ENCODE assay signal across 9 mouse cellular contexts in genomic region chr12:3841121-3841520, GRCm38 (mm10). TPM values are rescaled to one million over a fixed set of nuclear protein-coding genes. Genes with fewer than 3 reads are reported as not detected.
DNase-seq lines count a peak whose midpoint lies in the region; TF ChIP-seq lines count a peak whose summit lies in the region.
"Had no signal": no experiment of that assay in that cellular context is flagged by ENCODE, and none has a peak within 500 bp of the region (broad histone marks: within the 10 kb centered on the region; RNA-seq: fewer than 3 reads in every experiment).

No protein-coding gene starts in this region.

- peak overlapping the region; percentile 55; the same call in 1 of the 2 replicates for H3K27ac ChIP-seq in left cerebral cortex, adult 2 months

- intact Hi-C loops in left cerebral cortex, adult 2 months (cut with DNase I), result no loop called here
- intact Hi-C loops in left cerebral cortex, postnatal 10 days (cut with DNase I), result loop anchor here (5.0 kb wide), 1 partner anchor 34 kb away; the partner anchor contains the start of gene Dnmt3a
- intact Hi-C loops in heart, postnatal 10 days (cut with DNase I), result no loop called here

- peak; percentile 78 for DNase-seq in adrenal gland, postnatal 10 days
- DNase-seq in adrenal gland, adult 8-10 months, result no peak
- DNase-seq in left cerebral cortex, adult 2 months (ENCODE audit: extremely low spot score in 1 of 2, low spot score in 2 of 2), result no peak
- no peak for DNase-seq in left cerebral cortex, postnatal 10 days (ENCODE audit: extremely low spot score in 1 of 2, low spot score in 2 of 2)
- peak; percentile 86 for DNase-seq in cerebellum, adult 11 months
- DNase-seq in heart, postnatal 10 days, result peak; percentile 71 to 77
- DNase-seq in right cerebral cortex, postnatal 36 days (ENCODE audit: low spot score in 2 of 2), result no peak
- no peak for DNase-seq in retina, embryonic 14.5 days (ENCODE audit: low spot score)

- no peak overlapping the region for H3K4me3 ChIP-seq in left cerebral cortex, adult 2 months
- H3K4me3 ChIP-seq: megakaryocyte, embryonic 14.5 days had no signal

- no peak for TF ChIP-seq CTCF in left cerebral cortex, adult 2 months (IDR thresholded peaks at IDR 0.05)

RNA-seq across cellular contexts. Expression of gene Dnmt3a, which starts 35.3 kb away (rescaled TPM):
- total RNA-seq in adrenal gland, postnatal 10 days (2021), result 100 to 1,000 TPM in 1 of 2 experiments, 10 to 100 TPM in 1; 98.7 to 133 TPM
- 10 to 100 TPM; 35.5 to 81.6 (median 56.9) TPM for total RNA-seq in adrenal gland, adult 8-10 months (2022)
- 100 to 1,000 TPM in 1 of 2 experiments, 10 to 100 TPM in 1; 99.8 to 116 TPM for total RNA-seq in left cerebral cortex, adult 2 months (2021)
- 100 to 1,000 TPM; 331 to 345 TPM for total RNA-seq in left cerebral cortex, postnatal 10 days (2021)
- total RNA-seq in heart, postnatal 10 days (2021), result 100 to 1,000 TPM; 105 to 121 TPM

Comparison
In these comparisons a context has a peak if more than half of its experiments do, and no peak if none do; other contexts are left out.
1. DNase-seq: peak in adrenal gland, postnatal 10 days (single experiment), cerebellum, adult 11 months (single experiment) and heart, postnatal 10 days (2 of 2); none in adrenal gland, adult 8-10 months (single experiment), left cerebral cortex, adult 2 months (0 of 2), left cerebral cortex, postnatal 10 days (0 of 2), right cerebral cortex, postnatal 36 days (0 of 2) and retina, embryonic 14.5 days (single experiment).